Mouse (Mus musculus): ENCODE measurements at regions not wholly inside any gene's neighbourhood (a gene's known extent, or its start where the extent isn't known, plus 50 kb on each side); places are given as distances from the start of the nearest gene placed in this dataset.

GRCm38 (mm10) chr2:9691906-9692305 is 189.1 kb upstream of the 4930412O13Rik start:
- Histone ChIP-seq H3K27me3 (replicated peaks; ENCODE audit: control insufficient read depth, insufficient read depth, low read length) (no peaks in the 10 kb centered on the region), H3K4me3 (ENCODE audit: low read depth, low read length) (no peak overlapping the region), H3K9ac (ENCODE audit: low read length) (no peak overlapping the region), H3K4me2 (ENCODE audit: low read length) (no peak overlapping the region), H3K4me1 (replicated peaks; ENCODE audit: control insufficient read depth, insufficient read depth, low read length) (no peaks in the 10 kb centered on the region), H3K27ac (ENCODE audit: low read depth) (no peak overlapping the region), H3K9me3 (ENCODE audit: control insufficient read depth, low read length) (no peaks in the 10 kb centered on the region), H3K36me3 (ENCODE audit: control insufficient read depth, insufficient read depth, low read length) (no peaks in the 10 kb centered on the region)
- ATAC-seq (replicated peaks; ENCODE audit: low FRiP score, low TSS enrichment, low read depth) (no peak), DNase-seq (ENCODE audit: low spot score) (no peak)
- 66% methylated on average over 8 of the region's 8 CpGs for WGBS

GRCm38 (mm10) chr2:9693351-9693750 is 187.7 kb upstream of the 4930412O13Rik start:
- H3K27me3 ChIP-seq (replicated peaks; ENCODE audit: control insufficient read depth, insufficient read depth, low read length), result no peaks in the 10 kb centered on the region
- no peak overlapping the region for H3K4me2 ChIP-seq (ENCODE audit: low read length)
- DNase-seq (ENCODE audit: low spot score) (no peak), ATAC-seq (replicated peaks; ENCODE audit: low FRiP score, low TSS enrichment, low read depth) (no peak)
- WGBS, result 73% methylated on average over 9 of the region's 9 CpGs
- H3K27ac ChIP-seq (ENCODE audit: low read depth), result no peak overlapping the region
- no peak overlapping the region for H3K4me3 ChIP-seq (ENCODE audit: low read depth, low read length)
- no peaks in the 10 kb centered on the region for H3K36me3 ChIP-seq (ENCODE audit: control insufficient read depth, insufficient read depth, low read length)
- H3K9ac ChIP-seq (ENCODE audit: low read length), result no peak overlapping the region
- no peaks in the 10 kb centered on the region for H3K9me3 ChIP-seq (ENCODE audit: control insufficient read depth, low read length)
- H3K4me1 ChIP-seq (replicated peaks; ENCODE audit: control insufficient read depth, insufficient read depth, low read length), result no peaks in the 10 kb centered on the region

GRCm38 (mm10) chr2:9694178-9694577 is 186.9 kb upstream of the 4930412O13Rik start:
- no peaks in the 10 kb centered on the region for H3K36me3 ChIP-seq (ENCODE audit: control insufficient read depth, insufficient read depth, low read length)
- ATAC-seq (replicated peaks; ENCODE audit: low FRiP score, low TSS enrichment, low read depth) (no peak), DNase-seq (ENCODE audit: low spot score) (no peak)
- H3K27ac ChIP-seq (ENCODE audit: low read depth), result no peak overlapping the region
- no peaks in the 10 kb centered on the region for H3K27me3 ChIP-seq (replicated peaks; ENCODE audit: control insufficient read depth, insufficient read depth, low read length)
- no peaks in the 10 kb centered on the region for H3K4me1 ChIP-seq (replicated peaks; ENCODE audit: control insufficient read depth, insufficient read depth, low read length)
- no peak overlapping the region for H3K4me2 ChIP-seq (ENCODE audit: low read length)
- H3K9ac ChIP-seq (ENCODE audit: low read length), result no peak overlapping the region
- H3K4me3 ChIP-seq (ENCODE audit: low read depth, low read length), result no peak overlapping the region
- 83% methylated on average over 8 of the region's 8 CpGs for WGBS
- no peaks in the 10 kb centered on the region for H3K9me3 ChIP-seq (ENCODE audit: control insufficient read depth, low read length)

- H3K36me3 ChIP-seq (ENCODE audit: control insufficient read depth, insufficient read depth, low read length), result no peaks in the 10 kb centered on the region
- no peaks in the 10 kb centered on the region for H3K9me3 ChIP-seq (ENCODE audit: control insufficient read depth, low read length)
- ATAC-seq (replicated peaks; ENCODE audit: low FRiP score, low TSS enrichment, low read depth) (no peak), DNase-seq (ENCODE audit: low spot score) (peak; percentile 29)
- no peak overlapping the region for H3K9ac ChIP-seq (ENCODE audit: low read length)
- no peak overlapping the region for H3K4me3 ChIP-seq (ENCODE audit: low read depth, low read length)
- 77% methylated on average over 6 of the region's 6 CpGs for WGBS
- no peak overlapping the region for H3K27ac ChIP-seq (ENCODE audit: low read depth)
- H3K27me3 ChIP-seq (replicated peaks; ENCODE audit: control insufficient read depth, insufficient read depth, low read length), result no peaks in the 10 kb centered on the region
- H3K4me1 ChIP-seq (replicated peaks; ENCODE audit: control insufficient read depth, insufficient read depth, low read length), result no peaks in the 10 kb centered on the region
- H3K4me2 ChIP-seq (ENCODE audit: low read length), result no peak overlapping the region
Observed at GRCm38 (mm10) chr2:9697591-9698345, 183.3 kb upstream of the 4930412O13Rik start.

- no peaks in the 10 kb centered on the region for H3K36me3 ChIP-seq (ENCODE audit: control insufficient read depth, insufficient read depth, low read length)
- no peak overlapping the region for H3K4me2 ChIP-seq (ENCODE audit: low read length)
- 80% methylated on average over 3 of the region's 3 CpGs for WGBS
- no peaks in the 10 kb centered on the region for H3K9me3 ChIP-seq (ENCODE audit: control insufficient read depth, low read length)
- no peak overlapping the region for H3K9ac ChIP-seq (ENCODE audit: low read length)
- no peaks in the 10 kb centered on the region for H3K4me1 ChIP-seq (replicated peaks; ENCODE audit: control insufficient read depth, insufficient read depth, low read length)
- no peak overlapping the region for H3K4me3 ChIP-seq (ENCODE audit: low read depth, low read length)
- ATAC-seq (replicated peaks; ENCODE audit: low FRiP score, low TSS enrichment, low read depth) (no peak), DNase-seq (ENCODE audit: low spot score) (no peak)
- no peaks in the 10 kb centered on the region for H3K27me3 ChIP-seq (replicated peaks; ENCODE audit: control insufficient read depth, insufficient read depth, low read length)
- H3K27ac ChIP-seq (ENCODE audit: low read depth), result no peak overlapping the region
Observed at GRCm38 (mm10) chr2:9704266-9704665, 176.8 kb upstream of the 4930412O13Rik start.

GRCm38 (mm10) chr2:9709466-9709865 is 171.6 kb upstream of the 4930412O13Rik start:
- no peak overlapping the region for H3K27ac ChIP-seq (ENCODE audit: low read depth)
- H3K4me1 ChIP-seq (replicated peaks; ENCODE audit: control insufficient read depth, insufficient read depth, low read length), result no peaks in the 10 kb centered on the region
- H3K36me3 ChIP-seq (ENCODE audit: control insufficient read depth, insufficient read depth, low read length), result no peaks in the 10 kb centered on the region
- H3K9me3 ChIP-seq (ENCODE audit: control insufficient read depth, low read length), result no peaks in the 10 kb centered on the region
- no peaks in the 10 kb centered on the region for H3K27me3 ChIP-seq (replicated peaks; ENCODE audit: control insufficient read depth, insufficient read depth, low read length)
- H3K4me2 ChIP-seq (ENCODE audit: low read length), result no peak overlapping the region
- DNase-seq (ENCODE audit: low spot score) (no peak), ATAC-seq (replicated peaks; ENCODE audit: low FRiP score, low TSS enrichment, low read depth) (no peak)
- no peak overlapping the region for H3K9ac ChIP-seq (ENCODE audit: low read length)
- 82% methylated on average over 7 of the region's 7 CpGs for WGBS
- no peak overlapping the region for H3K4me3 ChIP-seq (ENCODE audit: low read depth, low read length)

GRCm38 (mm10) chr2:9717904-9718303 is 163.1 kb upstream of the 4930412O13Rik start:
- Histone ChIP-seq H3K27ac (ENCODE audit: low read depth) (no peak overlapping the region), H3K9ac (ENCODE audit: low read length) (no peak overlapping the region), H3K27me3 (replicated peaks; ENCODE audit: control insufficient read depth, insufficient read depth, low read length) (no peaks in the 10 kb centered on the region), H3K4me3 (ENCODE audit: low read depth, low read length) (no peak overlapping the region), H3K36me3 (ENCODE audit: control insufficient read depth, insufficient read depth, low read length) (no peaks in the 10 kb centered on the region), H3K4me1 (replicated peaks; ENCODE audit: control insufficient read depth, insufficient read depth, low read length) (no peaks in the 10 kb centered on the region), H3K9me3 (ENCODE audit: control insufficient read depth, low read length) (no peaks in the 10 kb centered on the region), H3K4me2 (ENCODE audit: low read length) (no peak overlapping the region)
- WGBS, result 35% methylated on average over 1 of the region's 1 CpGs
- DNase-seq (ENCODE audit: low spot score) (no peak), ATAC-seq (replicated peaks; ENCODE audit: low FRiP score, low TSS enrichment, low read depth) (no peak)

- H3K27me3 ChIP-seq (replicated peaks; ENCODE audit: control insufficient read depth, insufficient read depth, low read length), result no peaks in the 10 kb centered on the region
- no peak overlapping the region for H3K4me2 ChIP-seq (ENCODE audit: low read length)
- no peak overlapping the region for H3K4me3 ChIP-seq (ENCODE audit: low read depth, low read length)
- H3K36me3 ChIP-seq (ENCODE audit: control insufficient read depth, insufficient read depth, low read length), result no peaks in the 10 kb centered on the region
- H3K27ac ChIP-seq (ENCODE audit: low read depth), result no peak overlapping the region
- no peaks in the 10 kb centered on the region for H3K4me1 ChIP-seq (replicated peaks; ENCODE audit: control insufficient read depth, insufficient read depth, low read length)
- no peak overlapping the region for H3K9ac ChIP-seq (ENCODE audit: low read length)
- no peak for DNase-seq (ENCODE audit: low spot score)
- ATAC-seq (replicated peaks; ENCODE audit: low FRiP score, low TSS enrichment, low read depth), result no peak
- H3K9me3 ChIP-seq (ENCODE audit: control insufficient read depth, low read length), result no peaks in the 10 kb centered on the region
- WGBS, result 71% methylated on average over 7 of the region's 7 CpGs
Observed at GRCm38 (mm10) chr2:9733243-9733642, 147.8 kb upstream of the 4930412O13Rik start.

GRCm38 (mm10) chr2:9744181-9744580 is 136.9 kb upstream of the 4930412O13Rik start:
- H3K9me3 ChIP-seq (ENCODE audit: control insufficient read depth, low read length), result no peaks in the 10 kb centered on the region
- no peak for ATAC-seq (replicated peaks; ENCODE audit: low FRiP score, low TSS enrichment, low read depth)
- DNase-seq (ENCODE audit: low spot score), result no peak
- H3K36me3 ChIP-seq (ENCODE audit: control insufficient read depth, insufficient read depth, low read length), result no peaks in the 10 kb centered on the region
- H3K4me1 ChIP-seq (replicated peaks; ENCODE audit: control insufficient read depth, insufficient read depth, low read length), result no peaks in the 10 kb centered on the region
- WGBS, result 74% methylated on average over 3 of the region's 3 CpGs
- H3K9ac ChIP-seq (ENCODE audit: low read length), result no peak overlapping the region
- no peaks in the 10 kb centered on the region for H3K27me3 ChIP-seq (replicated peaks; ENCODE audit: control insufficient read depth, insufficient read depth, low read length)
- no peak overlapping the region for H3K4me3 ChIP-seq (ENCODE audit: low read depth, low read length)
- H3K4me2 ChIP-seq (ENCODE audit: low read length), result no peak overlapping the region
- H3K27ac ChIP-seq (ENCODE audit: low read depth), result no peak overlapping the region

All from intestine, embryonic 14.5 days (tissue).